Mouse (Mus musculus) heart, embryonic 13.5 days (tissue): ENCODE data around the gene 1700057G04Rik. TPM values are rescaled to one million over a fixed set of nuclear protein-coding genes. Genes with fewer than 3 reads are reported as not detected.
"Not testable (repeated sequence)": the region's sequence is repeated elsewhere in the genome, so short reads cannot be mapped to it uniquely, and the experiment has no call there.

Source experiments
- ATAC-seq: fragments of 200-750 bp; cut with Nextera tagmentation; 2 replicates; pipeline ENCODE4 v1.8.0; 2017; ENCODE audit warnings: moderate TSS enrichment; ENCODE audit not compliant: insufficient number of reproducible peaks, low FRiP score, low TSS enrichment; ENCODE audit errors: extremely low read depth
- H3K27ac ChIP-seq: fragments of 300-500 bp; sonication (generic); replicated peaks from 2 replicates; pipeline ENCODE4 v1.5.1; 2015; ENCODE audit warnings: moderate library complexity, mild to moderate bottlenecking, inconsistent platforms
- H3K27me3 ChIP-seq: fragments of 300-500 bp; sonication (generic); replicated peaks from 2 replicates; pipeline ENCODE4 v1.6.1; 2015; ENCODE audit warnings: mild to moderate bottlenecking, inconsistent platforms
- H3K36me3 ChIP-seq: fragments of 300-500 bp; sonication (generic); 2 replicates; pipeline ENCODE4 v1.6.1; 2015; ENCODE audit warnings: mild to moderate bottlenecking, inconsistent platforms
- H3K4me1 ChIP-seq: fragments of 300-500 bp; sonication (generic); 2 replicates; pipeline ENCODE4 v1.6.1; 2015; ENCODE audit warnings: inconsistent platforms
- H3K4me2 ChIP-seq: fragments of 300-500 bp; sonication (generic); 2 replicates; pipeline ENCODE4 v1.6.1; 2015; ENCODE audit warnings: inconsistent platforms, mild to moderate bottlenecking, moderate library complexity
- H3K4me3 ChIP-seq: fragments of 300-500 bp; sonication (generic); 2 replicates; pipeline ENCODE4 v1.5.1; 2015; ENCODE audit warnings: moderate library complexity, mild to moderate bottlenecking, inconsistent platforms
- H3K9ac ChIP-seq: fragments of 300-500 bp; sonication (generic); 2 replicates; pipeline ENCODE4 v1.6.1; 2015; ENCODE audit warnings: inconsistent platforms, mild to moderate bottlenecking, moderate library complexity
- H3K9me3 ChIP-seq: fragments of 300-500 bp; sonication (generic); 2 replicates; pipeline ENCODE4 v1.6.1; 2016; ENCODE audit warnings: inconsistent platforms
- WGBS: fragments of 180-500 bp; shearing (Covaris S2); methylation state at CpG from one replicate; pipeline ENCODE4 v1.1.7; 2015; ENCODE audit warnings: mixed read lengths; 5-methylcytosine and 5-hydroxymethylcytosine counted together
- polyA plus RNA-seq: library from polyadenylated mRNA; unstranded; fragments of >200 nt; fragmentation: Nextera tagmentation; extraction: Ambion mirVana; gene quantifications from 2 replicates; pipeline ENCODE4 v1.2.1, GENCODE M21; 2015

1700057G04Rik gene
- polyA plus RNA-seq, 1 experiment from 2014 or later: not detected

DNA sequence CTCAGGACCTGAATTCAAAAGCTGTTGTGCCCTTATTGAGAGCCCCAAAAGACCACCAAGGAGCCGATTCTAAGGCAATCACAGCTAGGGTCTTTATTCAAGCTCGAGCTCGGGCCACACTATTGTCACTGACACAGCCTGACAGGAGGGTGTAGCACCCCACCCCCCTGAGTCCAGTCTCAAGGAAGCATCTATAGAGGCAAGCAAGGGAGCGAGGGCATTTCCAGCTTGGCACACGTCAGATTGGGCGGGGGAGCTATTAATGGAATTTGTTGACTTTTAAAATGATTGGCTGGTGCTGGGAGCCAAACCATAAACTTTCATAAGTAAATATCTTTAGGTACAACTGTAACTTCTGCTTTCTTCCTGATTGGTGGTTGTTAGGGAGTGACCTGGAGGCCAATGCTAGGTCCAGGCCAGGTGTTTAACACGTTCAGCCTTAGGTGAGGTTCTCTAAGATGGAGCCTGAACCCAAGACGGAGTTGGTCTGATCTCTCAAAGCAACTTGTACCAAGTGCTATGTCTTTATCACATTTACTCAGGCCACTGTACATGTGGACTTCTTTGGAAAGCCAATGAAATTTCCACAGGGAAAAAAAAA lies 3.5 kb upstream of the 1700057G04Rik start:
- H3K27me3 ChIP-seq: no peaks in the 10 kb centered on the region
- H3K27ac ChIP-seq: no peak overlapping the region
- H3K9ac ChIP-seq: no peak overlapping the region
- no peak overlapping the region for H3K4me3 ChIP-seq
- no peak overlapping the region for H3K4me2 ChIP-seq
- no peaks in the 10 kb centered on the region for H3K36me3 ChIP-seq
- no peak for ATAC-seq
- no peaks in the 10 kb centered on the region for H3K4me1 ChIP-seq
- 79% methylated on average over 8 of the region's 8 CpGs for WGBS
- H3K9me3 ChIP-seq: no peaks in the 10 kb centered on the region

GRCm38 (mm10) chr9:92316791-92317190 lies 7.6 kb downstream of the 1700057G04Rik start:
- no peak overlapping the region for H3K9ac ChIP-seq
- no peak overlapping the region for H3K27ac ChIP-seq
- WGBS: 48% methylated on average over 3 of the region's 3 CpGs
- H3K36me3 ChIP-seq: no peaks in the 10 kb centered on the region
- H3K4me3 ChIP-seq: no peak overlapping the region
- H3K27me3 ChIP-seq: no peaks in the 10 kb centered on the region
- ATAC-seq: no peak
- H3K9me3 ChIP-seq: no peaks in the 10 kb centered on the region
- H3K4me2 ChIP-seq: no peak overlapping the region
- no peaks in the 10 kb centered on the region for H3K4me1 ChIP-seq

DNA sequence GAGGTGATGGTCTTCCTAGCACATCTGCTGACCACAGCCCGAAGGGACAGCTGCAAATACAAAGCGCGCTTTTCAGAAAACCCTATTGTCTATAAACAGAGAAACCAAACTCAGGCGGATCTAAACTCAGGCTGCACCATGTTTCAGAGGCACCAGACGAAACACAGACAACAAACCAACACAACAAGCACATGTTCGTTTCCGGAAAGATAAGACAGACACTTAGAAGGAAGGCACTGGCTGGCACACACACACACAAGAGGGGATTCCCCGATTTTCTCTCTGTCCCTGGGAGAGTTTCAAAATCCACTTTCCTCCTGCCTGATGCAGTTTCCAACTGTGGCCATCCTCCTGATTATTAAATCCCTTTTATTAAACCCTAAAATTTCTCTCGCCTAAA lies 16.8 kb downstream of the 1700057G04Rik start:
- H3K36me3 ChIP-seq, H3K9ac ChIP-seq, H3K27ac ChIP-seq, H3K4me3 ChIP-seq, H3K4me1 ChIP-seq, H3K4me2 ChIP-seq, H3K9me3 ChIP-seq, H3K27me3 ChIP-seq, ATAC-seq: not testable (repeated sequence)
- WGBS: 56% methylated on average over 9 of the region's 9 CpGs

DNA sequence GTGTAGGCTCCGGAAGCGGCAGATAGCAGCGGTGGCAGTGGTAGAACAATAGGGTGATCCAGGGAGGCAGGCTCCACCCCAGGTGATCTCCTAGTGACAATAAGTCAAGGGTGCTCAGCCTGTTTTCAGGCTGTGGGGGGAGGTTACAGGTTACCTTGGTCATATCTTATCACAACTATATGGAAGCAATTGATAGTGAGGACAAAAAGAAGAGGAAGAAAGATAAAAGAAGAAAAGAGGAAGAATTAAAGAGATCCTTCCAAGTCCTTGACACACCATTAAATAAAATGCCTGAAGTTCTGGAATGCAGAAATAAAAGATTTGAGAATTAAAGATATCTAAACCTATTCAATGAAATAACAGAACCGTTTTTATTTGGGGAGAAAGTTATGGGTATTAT lies 17.6 kb downstream of the 1700057G04Rik start:
- ATAC-seq: no peak
- WGBS: 74% methylated on average over 4 of the region's 4 CpGs
- Histone ChIP-seq H3K27ac (no peak overlapping the region), H3K4me2 (no peak overlapping the region), H3K9me3 (no peaks in the 10 kb centered on the region), H3K27me3 (no peaks in the 10 kb centered on the region), H3K4me1 (no peaks in the 10 kb centered on the region), H3K9ac (no peak overlapping the region), H3K4me3 (no peak overlapping the region), H3K36me3 (no peaks in the 10 kb centered on the region)

- Histone ChIP-seq H3K36me3 (no peaks in the 10 kb centered on the region), H3K9me3 (no peaks in the 10 kb centered on the region), H3K4me3 (no peak overlapping the region), H3K27ac (no peak overlapping the region), H3K4me1 (no peaks in the 10 kb centered on the region), H3K9ac (no peak overlapping the region), H3K27me3 (no peaks in the 10 kb centered on the region), H3K4me2 (no peak overlapping the region)
- ATAC-seq: no peak
- WGBS: 82% methylated on average over 4 of the region's 4 CpGs
Observed at GRCm38 (mm10) chr9:92331383-92331782, 22.2 kb downstream of the 1700057G04Rik start.

DNA sequence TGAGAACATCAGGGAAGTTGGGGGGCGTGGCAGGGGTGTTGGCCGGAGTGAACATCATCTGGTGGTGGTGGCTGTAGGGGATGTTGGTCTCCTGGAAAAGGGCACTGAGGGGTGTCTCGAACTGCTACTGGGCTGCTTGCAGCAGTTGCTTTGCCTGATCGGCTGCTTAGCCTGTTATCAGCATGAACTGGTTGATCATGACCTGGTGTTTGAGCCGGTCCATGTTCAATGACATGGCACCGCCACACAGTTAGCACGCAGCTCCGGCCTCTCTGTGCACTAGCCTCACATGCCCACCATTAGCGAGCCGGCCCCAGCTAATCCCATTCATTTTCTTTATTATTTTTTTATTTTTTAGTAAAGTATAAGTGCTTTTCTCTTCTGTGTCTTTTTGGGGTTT lies 25.7 kb downstream of the 1700057G04Rik start:
- no peaks in the 10 kb centered on the region for H3K27me3 ChIP-seq
- no peaks in the 10 kb centered on the region for H3K9me3 ChIP-seq
- no peak overlapping the region for H3K4me3 ChIP-seq
- H3K4me1 ChIP-seq: no peaks in the 10 kb centered on the region
- no peak overlapping the region for H3K4me2 ChIP-seq
- no peak overlapping the region for H3K27ac ChIP-seq
- H3K36me3 ChIP-seq: no peaks in the 10 kb centered on the region
- no peak overlapping the region for H3K9ac ChIP-seq
- ATAC-seq: no peak
- WGBS: 82% methylated on average over 10 of the region's 10 CpGs

DNA sequence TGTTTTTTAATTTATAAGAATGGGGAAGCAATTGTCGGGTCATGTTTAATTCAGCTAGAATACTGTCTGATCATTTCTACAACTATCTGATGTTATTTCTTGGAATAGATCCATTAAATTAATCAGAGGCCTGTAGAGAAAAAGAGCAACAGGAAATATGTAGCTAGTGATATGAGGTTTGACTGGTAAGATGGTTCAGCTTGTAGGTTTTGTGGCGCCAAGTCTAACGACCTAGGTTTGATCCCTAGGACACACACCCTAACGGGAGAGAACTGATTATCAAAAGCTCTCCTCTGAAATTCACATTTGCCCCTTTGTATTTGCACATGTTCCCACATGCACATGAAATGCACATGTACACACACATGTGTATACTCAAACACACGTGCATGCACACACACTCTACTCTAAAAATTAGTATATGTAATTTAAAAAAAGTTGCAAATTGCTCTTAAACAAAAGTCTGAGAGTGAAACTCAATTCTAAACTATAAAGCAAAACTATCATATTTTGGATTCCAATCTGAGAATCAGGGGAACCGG lies 26.2 kb downstream of the 1700057G04Rik start:
- H3K9me3 ChIP-seq: no peaks in the 10 kb centered on the region
- no peak overlapping the region for H3K9ac ChIP-seq
- H3K4me2 ChIP-seq: no peak overlapping the region
- 71% methylated on average over 6 of the region's 6 CpGs for WGBS
- no peaks in the 10 kb centered on the region for H3K27me3 ChIP-seq
- H3K27ac ChIP-seq: no peak overlapping the region
- no peaks in the 10 kb centered on the region for H3K36me3 ChIP-seq
- no peak for ATAC-seq
- H3K4me3 ChIP-seq: no peak overlapping the region
- H3K4me1 ChIP-seq: no peaks in the 10 kb centered on the region

- no peak overlapping the region for H3K4me3 ChIP-seq
- H3K27ac ChIP-seq: no peak overlapping the region
- H3K9me3 ChIP-seq: no peaks in the 10 kb centered on the region
- H3K36me3 ChIP-seq: no peaks in the 10 kb centered on the region
- H3K27me3 ChIP-seq: no peaks in the 10 kb centered on the region
- H3K4me2 ChIP-seq: no peak overlapping the region
- H3K9ac ChIP-seq: no peak overlapping the region
- ATAC-seq: no peak
- 79% methylated on average over 1 of the region's 1 CpGs for WGBS
- H3K4me1 ChIP-seq: no peaks in the 10 kb centered on the region
Observed at GRCm38 (mm10) chr9:92337063-92337462, 27.9 kb downstream of the 1700057G04Rik start.

DNA sequence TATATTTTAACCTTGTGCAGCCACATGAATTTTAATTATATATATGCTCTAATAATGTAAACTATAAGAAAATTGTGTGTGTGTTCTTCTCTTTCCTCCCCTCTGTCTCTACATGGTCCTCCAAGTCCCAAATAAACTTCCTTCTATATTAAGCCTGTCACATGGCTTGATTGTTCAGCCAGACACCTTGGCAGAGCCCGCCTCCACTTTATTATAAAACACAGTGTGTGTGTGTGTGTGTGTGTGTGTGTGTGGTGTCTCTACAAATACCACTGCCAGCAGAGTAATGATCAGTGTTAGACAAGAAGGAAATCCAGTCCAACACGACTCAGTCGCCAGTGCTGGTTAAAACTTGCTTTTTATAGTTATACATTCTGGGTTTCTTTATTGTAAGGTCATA lies 28.5 kb downstream of the 1700057G04Rik start:
- no peak for ATAC-seq
- no peak overlapping the region for H3K4me2 ChIP-seq
- 70% methylated on average over 3 of the region's 3 CpGs for WGBS
- H3K4me1 ChIP-seq: no peaks in the 10 kb centered on the region
- H3K27ac ChIP-seq: no peak overlapping the region
- no peak overlapping the region for H3K9ac ChIP-seq
- no peaks in the 10 kb centered on the region for H3K27me3 ChIP-seq
- H3K36me3 ChIP-seq: no peaks in the 10 kb centered on the region
- H3K4me3 ChIP-seq: no peak overlapping the region
- no peaks in the 10 kb centered on the region for H3K9me3 ChIP-seq

DNA sequence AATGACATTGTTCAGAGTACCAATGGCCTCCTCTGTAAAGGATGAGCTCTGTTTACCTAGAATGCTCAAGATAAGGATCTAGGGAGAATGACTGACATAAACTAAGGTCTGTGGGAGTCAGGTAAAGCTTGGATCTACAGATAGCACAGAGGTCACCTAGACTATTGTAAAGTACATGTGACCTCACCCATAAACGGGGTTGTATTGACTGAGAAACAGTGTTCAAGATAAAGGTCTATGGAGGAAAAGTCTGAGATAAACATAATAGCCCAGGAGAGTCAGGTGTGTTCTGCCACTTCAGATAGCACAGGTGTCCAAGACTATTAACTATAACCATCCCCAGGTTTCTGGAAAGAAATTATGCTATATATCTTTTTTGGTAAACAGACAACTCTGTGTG lies 29.8 kb downstream of the 1700057G04Rik start:
- ATAC-seq: no peak
- Histone ChIP-seq H3K9me3 (no peaks in the 10 kb centered on the region), H3K36me3 (no peaks in the 10 kb centered on the region), H3K4me2 (no peak overlapping the region), H3K4me3 (no peak overlapping the region), H3K27me3 (no peaks in the 10 kb centered on the region), H3K9ac (no peak overlapping the region), H3K4me1 (no peaks in the 10 kb centered on the region), H3K27ac (no peak overlapping the region)
- 43% methylated on average over 1 of the region's 1 CpGs for WGBS

GRCm38 (mm10) chr9:92351924-92352323 lies 42.7 kb downstream of the 1700057G04Rik start:
- Histone ChIP-seq H3K4me2 (no peak overlapping the region), H3K4me3 (no peak overlapping the region), H3K27ac (no peak overlapping the region), H3K9ac (no peak overlapping the region), H3K36me3 (no peaks in the 10 kb centered on the region), H3K27me3 (no peaks in the 10 kb centered on the region), H3K9me3 (no peaks in the 10 kb centered on the region), H3K4me1 (no peaks in the 10 kb centered on the region)
- no peak for ATAC-seq
- 74% methylated on average over 1 of the region's 1 CpGs for WGBS

DNA sequence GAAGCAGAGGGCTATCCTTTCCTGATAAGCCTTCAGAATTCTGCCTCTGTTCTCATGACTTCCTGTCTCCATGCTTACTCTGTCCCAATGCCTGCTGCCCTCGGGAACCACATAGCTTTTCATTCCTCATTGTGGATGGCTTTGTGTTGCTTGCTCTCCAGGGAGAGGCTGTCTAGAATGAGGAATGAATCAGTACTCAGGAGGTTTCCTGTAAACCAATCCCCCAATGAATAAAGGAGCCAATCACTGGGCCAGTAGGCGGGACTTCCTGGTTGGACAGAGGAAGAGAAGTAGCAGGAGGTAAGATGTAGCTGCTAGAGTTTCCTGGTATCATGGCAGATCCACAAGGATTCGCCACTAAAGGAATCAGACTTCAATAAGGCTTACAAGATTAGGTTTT lies 44.1 kb downstream of the 1700057G04Rik start:
- Histone ChIP-seq H3K9me3 (no peaks in the 10 kb centered on the region), H3K4me1 (0 out of 2 replicates have a peak, but pooled peaks cover under 1% of the 10 kb centered on the region), H3K4me2 (no peak overlapping the region), H3K27ac (no peak overlapping the region), H3K4me3 (no peak overlapping the region), H3K9ac (no peak overlapping the region), H3K27me3 (no peaks in the 10 kb centered on the region), H3K36me3 (no peaks in the 10 kb centered on the region)
- WGBS: 64% methylated on average over 3 of the region's 3 CpGs
- ATAC-seq: no peak
